8 mouse cellular contexts compared by ENCODE assay signal in genomic region chr12:51690893-51691844, GRCm38 (mm10). TPM values are rescaled to one million over a fixed set of nuclear protein-coding genes. Genes with fewer than 3 reads are reported as not detected.
A peak's percentile ranks its signal among the peaks of the same experiment; 100 is the strongest.
DNase-seq lines count a peak whose midpoint lies in the region; ATAC-seq and TF ChIP-seq lines count a peak whose summit lies in the region.

Ap4s1 (plus strand) TSS chr12:51691033.

- no peak for TF ChIP-seq EP300 in stomach, postnatal 0 days (optimal IDR thresholded peaks at IDR 0.05)

- peak within 1 kb of the TSS; percentile 100 for H3K27ac ChIP-seq in forebrain, embryonic 11.5 days (ENCODE audit: low read depth, low read length)
- H3K27ac ChIP-seq in heart, embryonic 15.5 days, result peak within 1 kb of the TSS; percentile 100
- H3K27ac ChIP-seq in liver, embryonic 16.5 days (ENCODE audit: low read length), result peak within 1 kb of the TSS; percentile 99
- peak within 1 kb of the TSS; percentile 99 for H3K27ac ChIP-seq in neural tube, embryonic 12.5 days
- peak within 1 kb of the TSS; percentile 100 for H3K27ac ChIP-seq in stomach, postnatal 0 days (replicated peaks)

- no peaks in the 10 kb centered on the region for H3K9me3 ChIP-seq in forebrain, embryonic 11.5 days (ENCODE audit: control insufficient read depth, low read length)
- no peaks in the 10 kb centered on the region for H3K9me3 ChIP-seq in heart, embryonic 15.5 days (replicated peaks)
- no peaks in the 10 kb centered on the region for H3K9me3 ChIP-seq in liver, embryonic 16.5 days (replicated peaks; ENCODE audit: control insufficient read depth, low read length)
- no peaks in the 10 kb centered on the region for H3K9me3 ChIP-seq in neural tube, embryonic 12.5 days
- no peaks in the 10 kb centered on the region for H3K9me3 ChIP-seq in stomach, postnatal 0 days (ENCODE audit: control insufficient read depth, low read length)

- H3K9ac ChIP-seq in forebrain, embryonic 11.5 days (ENCODE audit: low read length), result peak within 1 kb of the TSS; percentile 99
- H3K9ac ChIP-seq in heart, embryonic 15.5 days, result peak within 1 kb of the TSS; percentile 99
- H3K9ac ChIP-seq in liver, embryonic 16.5 days (ENCODE audit: low read depth, low read length), result peak within 1 kb of the TSS; percentile 93
- peak within 1 kb of the TSS; percentile 98 for H3K9ac ChIP-seq in neural tube, embryonic 12.5 days
- peak within 1 kb of the TSS; percentile 99 for H3K9ac ChIP-seq in stomach, postnatal 0 days (ENCODE audit: low read length)

- WGBS in forebrain, embryonic 11.5 days, result under 1% methylated on average over 81 of the region's 108 CpGs
- under 1% methylated on average over 102 of the region's 108 CpGs for WGBS in heart, embryonic 15.5 days
- WGBS in liver, embryonic 16.5 days (ENCODE audit: insufficient replicate concordance), result under 1% methylated on average over 101 of the region's 108 CpGs
- under 1% methylated on average over 107 of the region's 108 CpGs for WGBS in neural tube, embryonic 12.5 days
- WGBS in stomach, postnatal 0 days, result under 1% methylated on average over 68 of the region's 108 CpGs

- DNase-seq in c-Kit-negative CD71-positive TER-119-positive erythroid progenitor cells, embryonic 14.5 days (ENCODE audit: low read depth, low spot score), result peak; percentile 68
- peak; percentile 88 for DNase-seq in forebrain, embryonic 11.5 days (ENCODE audit: low spot score)
- DNase-seq in kidney, postnatal 25 days, result peak; percentile 68 to 87
- DNase-seq in stomach, postnatal 0 days (ENCODE audit: low spot score), result peak; percentile 81

- no peaks in the 10 kb centered on the region for H3K36me3 ChIP-seq in forebrain, embryonic 11.5 days (ENCODE audit: control insufficient read depth, insufficient read depth, low read length)
- no peaks in the 10 kb centered on the region for H3K36me3 ChIP-seq in heart, embryonic 15.5 days
- no peaks in the 10 kb centered on the region for H3K36me3 ChIP-seq in liver, embryonic 16.5 days (ENCODE audit: control insufficient read depth, insufficient read depth)
- no peaks in the 10 kb centered on the region for H3K36me3 ChIP-seq in neural tube, embryonic 12.5 days
- H3K36me3 ChIP-seq in stomach, postnatal 0 days (ENCODE audit: control insufficient read depth, insufficient read depth, low read length), result no peaks in the 10 kb centered on the region

- TF ChIP-seq CTCF in stomach, postnatal 0 days (IDR thresholded peaks at IDR 0.05; ENCODE audit: low read depth), result no peak

- H3K27me3 ChIP-seq in forebrain, embryonic 11.5 days (ENCODE audit: control insufficient read depth, insufficient read depth, low read length), result no peaks in the 10 kb centered on the region
- H3K27me3 ChIP-seq in heart, embryonic 15.5 days, result no peaks in the 10 kb centered on the region
- no peaks in the 10 kb centered on the region for H3K27me3 ChIP-seq in liver, embryonic 16.5 days (ENCODE audit: control insufficient read depth, insufficient read depth, low read depth, low read length)
- no peaks in the 10 kb centered on the region for H3K27me3 ChIP-seq in neural tube, embryonic 12.5 days (replicated peaks)
- H3K27me3 ChIP-seq in stomach, postnatal 0 days (ENCODE audit: control insufficient read depth, insufficient read depth, low read length), result no peaks in the 10 kb centered on the region

- no peaks in the 10 kb centered on the region for H3K4me1 ChIP-seq in forebrain, embryonic 11.5 days (replicated peaks; ENCODE audit: control insufficient read depth, insufficient read depth, low read length)
- H3K4me1 ChIP-seq in heart, embryonic 15.5 days (replicated peaks), result peaks cover 36% of the 10 kb centered on the region
- H3K4me1 ChIP-seq in liver, embryonic 16.5 days (ENCODE audit: control insufficient read depth, low read depth, low read length), result peaks cover 30% of the 10 kb centered on the region
- H3K4me1 ChIP-seq in neural tube, embryonic 12.5 days, result peaks cover 8% of the 10 kb centered on the region
- H3K4me1 ChIP-seq in stomach, postnatal 0 days (replicated peaks; ENCODE audit: control insufficient read depth, insufficient read depth), result no peaks in the 10 kb centered on the region

- peak within 1 kb of the TSS; percentile 45 for H3K4me2 ChIP-seq in forebrain, embryonic 11.5 days (ENCODE audit: low read depth, low read length, severe bottlenecking)
- H3K4me2 ChIP-seq in heart, embryonic 15.5 days, result peak within 1 kb of the TSS; percentile 68
- H3K4me2 ChIP-seq in liver, embryonic 16.5 days (ENCODE audit: low read depth, low read length), result peak within 1 kb of the TSS; percentile 66
- H3K4me2 ChIP-seq in neural tube, embryonic 12.5 days (replicated peaks), result peak within 1 kb of the TSS; percentile 65
- H3K4me2 ChIP-seq in stomach, postnatal 0 days (replicated peaks; ENCODE audit: low read depth), result peak within 1 kb of the TSS; percentile 53

- peak within 1 kb of the TSS; percentile 97 for H3K4me3 ChIP-seq in forebrain, embryonic 11.5 days (ENCODE audit: low read depth, low read length)
- peak within 1 kb of the TSS; percentile 96 for H3K4me3 ChIP-seq in heart, embryonic 15.5 days
- H3K4me3 ChIP-seq in liver, embryonic 16.5 days (ENCODE audit: low read depth, low read length), result peak within 1 kb of the TSS; percentile 79
- H3K4me3 ChIP-seq in neural tube, embryonic 12.5 days, result peak within 1 kb of the TSS; percentile 95
- peak within 1 kb of the TSS; percentile 100 for H3K4me3 ChIP-seq in stomach, postnatal 0 days (ENCODE audit: low read depth, low read length)

- ATAC-seq in CD4-positive, CD25-positive, alpha-beta regulatory T cell, adult 4 months, result peak; percentile 60
- ATAC-seq in forebrain, embryonic 11.5 days (replicated peaks; ENCODE audit: low FRiP score), result peak; percentile 81
- ATAC-seq in heart, embryonic 15.5 days (replicated peaks; ENCODE audit: insufficient number of reproducible peaks, insufficient read depth, low FRiP score, low read depth), result peak; percentile 68
- peak; percentile 71 for ATAC-seq in liver, embryonic 16.5 days (ENCODE audit: low read depth)
- ATAC-seq in neural tube, embryonic 12.5 days (ENCODE audit: low FRiP score, low read depth), result peak; percentile 82
- ATAC-seq in stomach, postnatal 0 days (ENCODE audit: low FRiP score, low TSS enrichment), result peak; percentile 66

RNA-seq across cellular contexts. Expression of gene Ap4s1, which starts in this region (rescaled TPM):
- polyA plus RNA-seq in CD4-positive, CD25-positive, alpha-beta regulatory T cell, adult 4 months (2017; shearing (Covaris generic)), result 10 to 100 TPM; 10.9 to 19.7 TPM
- polyA plus RNA-seq in forebrain, embryonic 11.5 days (2014; fragmentation: Nextera tagmentation; extraction: Ambion mirVana), result 47.5 and 53.7 TPM in 2 replicates
- polyA plus RNA-seq in heart, embryonic 15.5 days (2015; fragmentation: Nextera tagmentation; extraction: Ambion mirVana), result 32.7 and 37.5 TPM in 2 replicates
- polyA plus RNA-seq in liver, embryonic 16.5 days (2015; fragmentation: Nextera tagmentation; extraction: Ambion mirVana), result 10.7 and 11.1 TPM in 2 replicates
- polyA plus RNA-seq in neural tube, embryonic 12.5 days (2016; fragmentation: Nextera tagmentation; extraction: Ambion mirVana), result 49.9 and 54.4 TPM in 2 replicates
- 28.8 and 30.3 TPM in 2 replicates for polyA plus RNA-seq in stomach, postnatal 0 days (2015; fragmentation: Nextera tagmentation; extraction: Ambion mirVana)

Comparison
In these comparisons a context has a peak if more than half of its experiments do, and no peak if none do; other contexts are left out.
1. Peak in every context shown above with its lines: DNase-seq, ATAC-seq, H3K4me3 ChIP-seq and H3K27ac ChIP-seq.